Mouse (Mus musculus): ENCODE data around the gene Kif28. TPM values are rescaled to one million over a fixed set of nuclear protein-coding genes. Genes with fewer than 3 reads are reported as not detected.
A peak's percentile ranks its signal among the peaks of the same experiment; 100 is the strongest.

The Kif28 gene
- polyA plus RNA-seq, 1 experiment, result not detected

- H3K4me1 ChIP-seq, result peaks cover 18% of the 10 kb centered on the region
- TF ChIP-seq GATA1 (IDR thresholded peaks at IDR 0.05; ENCODE audit: borderline replicate concordance, low read length) (no peak), FLI1 (IDR thresholded peaks at IDR 0.05; ENCODE audit: low read length) (no peak)
These were observed 34.3 kb downstream of the Kif28 start for GRCm38 (mm10) chr1:179710739-179711138.

DNA sequence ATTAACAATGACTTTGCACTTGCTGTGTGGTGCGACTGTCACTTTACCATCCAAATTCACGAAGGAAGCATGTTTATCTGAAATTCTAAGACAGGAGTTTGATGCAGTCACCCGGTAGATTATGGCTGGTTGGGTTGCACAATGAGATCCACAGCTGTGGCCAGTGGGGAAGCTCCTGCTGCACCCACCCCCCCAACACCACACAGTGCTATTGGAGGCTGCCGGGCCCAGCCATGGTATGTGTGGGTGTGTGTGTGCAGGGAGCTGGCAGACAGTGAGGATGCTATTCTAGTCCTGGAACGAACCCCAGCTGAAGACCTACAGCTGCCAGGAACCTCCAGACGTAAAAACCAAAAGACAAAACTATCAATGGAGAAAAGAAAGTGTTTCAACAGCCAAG is 35.7 kb downstream of the Kif28 start:
- peaks cover 21% of the 10 kb centered on the region for H3K27me3 ChIP-seq (replicated peaks)
- TF ChIP-seq GATA1 (IDR thresholded peaks at IDR 0.05; ENCODE audit: borderline replicate concordance, low read length), result no peak
- H3K4me3 ChIP-seq (replicated peaks), result no peak overlapping the region
- peaks cover 20% of the 10 kb centered on the region for H3K4me1 ChIP-seq
- H3K36me3 ChIP-seq (replicated peaks; ENCODE audit: low read length), result no peaks in the 10 kb centered on the region
- H3K9me3 ChIP-seq, result peaks cover 3% of the 10 kb centered on the region; the same call in 1 of the 2 replicates

More at GRCm38 (mm10) chr1:179710739-179711138, 34.3 kb downstream of the Kif28 start:
- Histone ChIP-seq H3K4me3 (replicated peaks) (no peak overlapping the region), H3K36me3 (replicated peaks; ENCODE audit: low read length) (no peaks in the 10 kb centered on the region), H3K9me3 (peaks cover 3% of the 10 kb centered on the region; the same call in 1 of the 2 replicates), H3K27me3 (replicated peaks) (peaks cover 18% of the 10 kb centered on the region)

- no peak for TF ChIP-seq GATA1 (IDR thresholded peaks at IDR 0.05; ENCODE audit: borderline replicate concordance, low read length)
- no peak for TF ChIP-seq FLI1 (IDR thresholded peaks at IDR 0.05; ENCODE audit: low read length)
- H3K27me3 ChIP-seq (replicated peaks), result peaks cover 29% of the 10 kb centered on the region
- no peaks in the 10 kb centered on the region for H3K9me3 ChIP-seq
- H3K4me1 ChIP-seq, result peaks cover 20% of the 10 kb centered on the region
- H3K4me3 ChIP-seq (replicated peaks), result no peak overlapping the region
- H3K36me3 ChIP-seq (replicated peaks; ENCODE audit: low read length), result no peaks in the 10 kb centered on the region
These were observed 39.9 kb downstream of the Kif28 start for GRCm38 (mm10) chr1:179705154-179705553.

GRCm38 (mm10) chr1:179704150-179704549 is 40.9 kb downstream of the Kif28 start:
- peaks cover 14% of the 10 kb centered on the region for H3K4me1 ChIP-seq
- peaks cover 33% of the 10 kb centered on the region for H3K27me3 ChIP-seq (replicated peaks)
- TF ChIP-seq FLI1 (IDR thresholded peaks at IDR 0.05; ENCODE audit: low read length) (no peak), GATA1 (IDR thresholded peaks at IDR 0.05; ENCODE audit: borderline replicate concordance, low read length) (no peak)
- H3K9me3 ChIP-seq, result no peaks in the 10 kb centered on the region
- peak overlapping the region; percentile 72 for H3K4me3 ChIP-seq (replicated peaks)
- no peaks in the 10 kb centered on the region for H3K36me3 ChIP-seq (replicated peaks; ENCODE audit: low read length)

GRCm38 (mm10) chr1:179689479-179689878 is 55.6 kb downstream of the Kif28 start:
- Histone ChIP-seq H3K4me1 (peaks cover 4% of the 10 kb centered on the region; the same call in 1 of the 2 replicates), H3K9me3 (peaks cover 3% of the 10 kb centered on the region; the same call in 1 of the 2 replicates), H3K27me3 (replicated peaks) (no peaks in the 10 kb centered on the region), H3K4me3 (replicated peaks) (no peak overlapping the region), H3K36me3 (replicated peaks; ENCODE audit: low read length) (no peaks in the 10 kb centered on the region)
- TF ChIP-seq FLI1 (IDR thresholded peaks at IDR 0.05; ENCODE audit: low read length) (no peak), GATA1 (IDR thresholded peaks at IDR 0.05; ENCODE audit: borderline replicate concordance, low read length) (no peak)

DNA sequence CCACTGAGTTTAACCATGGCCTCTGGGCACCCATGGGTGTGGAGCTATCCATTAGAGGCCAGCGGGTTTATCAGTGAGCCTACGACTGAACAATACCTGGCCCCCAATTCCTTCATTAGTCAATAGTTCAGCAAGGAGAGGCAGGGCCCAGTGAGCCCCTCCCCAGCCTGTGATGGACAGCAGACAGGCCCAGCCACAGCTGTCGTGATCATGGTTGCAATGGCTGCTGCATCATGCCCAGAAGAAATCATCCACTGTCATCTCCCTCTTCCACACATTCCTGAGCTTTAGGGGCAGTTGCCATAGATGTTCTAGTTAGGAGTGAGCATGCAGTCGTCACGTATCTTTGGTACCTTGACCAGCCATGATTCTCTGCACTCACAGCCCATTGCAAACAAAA is 56.2 kb downstream of the Kif28 start:
- TF ChIP-seq FLI1 (IDR thresholded peaks at IDR 0.05; ENCODE audit: low read length), result no peak
- TF ChIP-seq GATA1 (IDR thresholded peaks at IDR 0.05; ENCODE audit: borderline replicate concordance, low read length), result no peak
- Histone ChIP-seq H3K9me3 (no peaks in the 10 kb centered on the region; the same call in 1 of the 2 replicates), H3K27me3 (replicated peaks) (no peaks in the 10 kb centered on the region), H3K4me3 (replicated peaks) (no peak overlapping the region), H3K4me1 (peaks cover 4% of the 10 kb centered on the region; the same call in 1 of the 2 replicates), H3K36me3 (replicated peaks; ENCODE audit: low read length) (no peaks in the 10 kb centered on the region)

DNA sequence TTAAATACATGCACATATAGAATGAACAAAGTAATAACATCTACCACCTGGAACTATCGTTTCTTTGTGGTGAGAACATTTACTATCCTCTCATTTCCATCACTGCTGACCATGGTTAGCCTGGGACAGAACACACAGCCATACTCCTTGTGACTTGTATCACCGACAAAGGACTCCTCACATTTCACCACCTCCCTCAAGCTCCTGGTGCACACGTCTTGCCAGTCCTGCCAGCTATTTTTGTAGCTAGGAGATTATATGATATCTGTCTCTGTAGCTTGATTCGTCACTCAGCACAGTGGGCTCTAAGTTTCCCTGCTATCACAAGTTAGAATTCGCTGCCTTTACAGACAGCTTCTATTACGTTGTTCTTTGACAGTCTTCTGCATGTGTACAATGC is 56.7 kb downstream of the Kif28 start:
- no peaks in the 10 kb centered on the region for H3K27me3 ChIP-seq (replicated peaks)
- H3K36me3 ChIP-seq (replicated peaks; ENCODE audit: low read length), result no peaks in the 10 kb centered on the region
- no peaks in the 10 kb centered on the region for H3K9me3 ChIP-seq
- H3K4me1 ChIP-seq, result peaks cover 4% of the 10 kb centered on the region; the same call in 1 of the 2 replicates
- H3K4me3 ChIP-seq (replicated peaks), result no peak overlapping the region
- TF ChIP-seq GATA1 (IDR thresholded peaks at IDR 0.05; ENCODE audit: borderline replicate concordance, low read length), result no peak
- no peak for TF ChIP-seq FLI1 (IDR thresholded peaks at IDR 0.05; ENCODE audit: low read length)

DNA sequence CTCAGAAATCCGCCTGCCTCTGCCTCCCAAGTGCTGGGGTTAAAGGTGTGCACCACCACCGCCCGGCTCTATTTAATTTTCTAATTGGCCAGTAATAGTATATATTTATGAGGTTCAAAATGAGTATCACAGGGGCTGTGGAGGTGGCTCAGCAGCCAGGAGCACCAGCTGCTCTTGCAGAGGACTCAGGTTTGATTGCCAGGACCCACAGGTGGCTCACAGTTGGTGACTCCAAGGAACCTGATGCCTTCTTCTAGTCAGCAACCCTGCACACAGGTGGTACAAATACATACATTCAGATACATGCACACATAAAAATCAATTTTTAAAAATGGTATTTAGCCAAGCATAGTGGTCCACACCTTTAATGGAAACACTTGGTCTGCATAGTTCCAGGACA is 57.1 kb downstream of the Kif28 start:
- Histone ChIP-seq H3K27me3 (replicated peaks) (no peaks in the 10 kb centered on the region), H3K36me3 (replicated peaks; ENCODE audit: low read length) (no peaks in the 10 kb centered on the region), H3K4me3 (replicated peaks) (no peak overlapping the region), H3K9me3 (no peaks in the 10 kb centered on the region), H3K4me1 (peaks cover 4% of the 10 kb centered on the region; the same call in 1 of the 2 replicates)
- TF ChIP-seq FLI1 (IDR thresholded peaks at IDR 0.05; ENCODE audit: low read length) (no peak), GATA1 (IDR thresholded peaks at IDR 0.05; ENCODE audit: borderline replicate concordance, low read length) (no peak)

DNA sequence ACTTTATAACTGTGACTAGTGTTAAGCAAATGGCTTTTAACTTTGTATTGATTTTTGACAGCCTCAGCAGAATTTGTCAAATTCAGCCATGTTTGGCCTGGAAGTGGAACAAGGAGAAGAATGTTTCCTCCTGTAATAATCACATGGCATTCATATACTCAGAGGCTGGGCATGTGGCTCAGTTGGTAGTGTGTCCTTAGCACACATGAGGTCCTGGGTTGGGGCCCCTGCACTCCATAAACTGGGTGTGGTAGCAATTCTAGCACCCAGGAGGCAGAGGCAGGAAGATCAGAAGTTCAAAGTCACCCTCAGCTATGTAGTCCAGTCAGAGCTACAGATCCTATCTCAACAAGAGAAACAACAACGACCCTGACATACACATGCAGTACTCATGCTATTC is 57.8 kb downstream of the Kif28 start:
- Histone ChIP-seq H3K36me3 (replicated peaks; ENCODE audit: low read length) (no peaks in the 10 kb centered on the region), H3K27me3 (replicated peaks) (no peaks in the 10 kb centered on the region), H3K9me3 (no peaks in the 10 kb centered on the region), H3K4me1 (peaks cover 4% of the 10 kb centered on the region; the same call in 1 of the 2 replicates), H3K4me3 (replicated peaks) (no peak overlapping the region)
- TF ChIP-seq GATA1 (IDR thresholded peaks at IDR 0.05; ENCODE audit: borderline replicate concordance, low read length) (no peak), FLI1 (IDR thresholded peaks at IDR 0.05; ENCODE audit: low read length) (no peak)

- Histone ChIP-seq H3K36me3 (replicated peaks; ENCODE audit: low read length) (no peaks in the 10 kb centered on the region), H3K9me3 (no peaks in the 10 kb centered on the region), H3K27me3 (replicated peaks) (no peaks in the 10 kb centered on the region), H3K4me3 (replicated peaks) (peak overlapping the region; percentile 46), H3K4me1 (peaks cover 4% of the 10 kb centered on the region; the same call in 1 of the 2 replicates)
- no peak for TF ChIP-seq FLI1 (IDR thresholded peaks at IDR 0.05; ENCODE audit: low read length)
- TF ChIP-seq GATA1 (IDR thresholded peaks at IDR 0.05; ENCODE audit: borderline replicate concordance, low read length), result no peak
These were observed 58.3 kb downstream of the Kif28 start for GRCm38 (mm10) chr1:179686781-179687180.

All from megakaryocyte, embryonic 14.5 days (primary cell).